Mouse (Mus musculus): Measurements from ENCODE around the gene Ddx51. TPM values are rescaled to one million over a fixed set of nuclear protein-coding genes. Genes with fewer than 3 reads are reported as not detected.

Ddx51 gene
- total RNA-seq, 2 experiments from 2014 or later = 8.6 to 9.7 TPM

GRCm38 (mm10) chr5:110646377-110646776 lies 6.9 kb upstream of the Ddx51 start:
- DNase-seq (ENCODE audit: low spot score) = no peak
- intact Hi-C loops (cut with DNase I) = no loop called here

- intact Hi-C loops (cut with DNase I) = loop anchor here (10.0 kb wide), 1 partner anchor 601 kb away; no protein-coding TSS in a partner anchor
- no peak for DNase-seq (ENCODE audit: low spot score)
Measured at GRCm38 (mm10) chr5:110653686-110654085, 435 bp downstream of the Ddx51 start.

GRCm38 (mm10) chr5:110659682-110660081 lies 6.4 kb downstream of the Ddx51 start:
- intact Hi-C loops (cut with DNase I) = loop anchor here (10.0 kb wide), 1 partner anchor 595 kb away; no protein-coding TSS in a partner anchor
- no peak for DNase-seq (ENCODE audit: low spot score)

- no peak for DNase-seq (ENCODE audit: low spot score)
- intact Hi-C loops (cut with DNase I) = no loop called here
Measured at GRCm38 (mm10) chr5:110664041-110664440, 10.8 kb downstream of the Ddx51 start.

GRCm38 (mm10) chr5:110664750-110665269 lies 11.6 kb downstream of the Ddx51 start:
- DNase-seq (ENCODE audit: low spot score) = no peak
- intact Hi-C loops (cut with DNase I) = no loop called here

- intact Hi-C loops (cut with DNase I) = no loop called here
- no peak for DNase-seq (ENCODE audit: low spot score)
Measured at GRCm38 (mm10) chr5:110665486-110666121, 12.4 kb downstream of the Ddx51 start.

GRCm38 (mm10) chr5:110682041-110682440 lies 28.8 kb downstream of the Ddx51 start:
- no peak for DNase-seq (ENCODE audit: low spot score)
- intact Hi-C loops (cut with DNase I) = no loop called here

- intact Hi-C loops (cut with DNase I) = no loop called here
- DNase-seq (ENCODE audit: low spot score) = no peak
Measured at GRCm38 (mm10) chr5:110698617-110699016, 45.4 kb downstream of the Ddx51 start.

- intact Hi-C loops (cut with DNase I) = no loop called here
- DNase-seq (ENCODE audit: low spot score) = no peak
Measured at GRCm38 (mm10) chr5:110704004-110704403, 50.8 kb downstream of the Ddx51 start.

- DNase-seq (ENCODE audit: low spot score) = no peak
- intact Hi-C loops (cut with DNase I) = no loop called here
Measured at GRCm38 (mm10) chr5:110709256-110709655, 56.0 kb downstream of the Ddx51 start.

Small RNAs within 50 kb of the gene (microRNA-seq; reads per million reads assigned to microRNA genes)
- gene Mir7026 = not detected

Other genes starting within 250 kb of the Ddx51 start
- 10 to 100 TPM; 43.1 to 48.6 TPM for gene Fbrsl1, start 204.9 kb upstream of the Ddx51 start, total RNA-seq (2021)
- gene Galnt9, start 109.1 kb upstream of the Ddx51 start, total RNA-seq (2021) = not detected
- gene Noc4l, start within 50 bp of the Ddx51 start, total RNA-seq (2021) = 10 to 100 TPM; 11.8 to 12.3 TPM
- gene Ep400, start 117.3 kb downstream of the Ddx51 start, total RNA-seq (2021) = 10 to 100 TPM; 34.9 to 36.6 TPM
- 10 to 100 TPM; 16.1 to 17.9 TPM for gene Pus1, start 127.2 kb downstream of the Ddx51 start, total RNA-seq (2021)
- 10 to 100 TPM; 73.2 to 78.0 TPM for gene Ulk1, start 156.6 kb downstream of the Ddx51 start, total RNA-seq (2021)
- gene Hscb, start 186.3 kb downstream of the Ddx51 start, total RNA-seq (2021) = 10 to 100 TPM; 18.8 to 21.1 TPM
- 1 to 10 TPM; 3.3 to 4.5 TPM for gene Chek2, start 186.5 kb downstream of the Ddx51 start, total RNA-seq (2021)
- 10 to 100 TPM; 13.3 to 16.9 TPM for gene Ttc28, start 226.4 kb downstream of the Ddx51 start, total RNA-seq (2021)

All from heart, postnatal 25 days (tissue).